Mouse (Mus musculus) megakaryocyte, embryonic 14.5 days (primary cell): Measurements from ENCODE around the gene Fbxl17. TPM values are rescaled to one million over a fixed set of nuclear protein-coding genes. Genes with fewer than 3 reads are reported as not detected.

Experiments used
- H3K27me3 ChIP-seq: replicated peaks from 2 replicates; pipeline ENCODE3; 2012; ENCODE audit warnings: inconsistent platforms
- H3K36me3 ChIP-seq: replicated peaks from 2 replicates; pipeline ENCODE3; 2012; ENCODE audit warnings: low read length, inconsistent platforms, mixed read lengths
- H3K4me1 ChIP-seq: 2 replicates; pipeline ENCODE4 v1.6.1; 2012; ENCODE audit warnings: inconsistent platforms
- H3K4me3 ChIP-seq: replicated peaks from 2 replicates; pipeline ENCODE3; 2012; ENCODE audit warnings: moderate library complexity, mild to moderate bottlenecking, inconsistent platforms
- H3K9me3 ChIP-seq: 2 replicates; pipeline ENCODE4 v1.6.1; 2012; ENCODE audit warnings: inconsistent platforms
- FLI1 ChIP-seq: IDR thresholded peaks from 2 replicates; pipeline ENCODE4 v1.6.1; 2012; ENCODE audit warnings: low read length, inconsistent platforms, mixed read lengths
- GATA1 ChIP-seq: IDR thresholded peaks from 3 replicates; pipeline ENCODE4 v1.6.1; 2012; ENCODE audit warnings: mixed read lengths, low read length, inconsistent platforms, borderline replicate concordance
- polyA plus RNA-seq: library from polyadenylated mRNA; stranded (reverse); fragments of >175 nt; gene quantifications from 2 replicates; pipeline ENCODE4 v1.2.3, GENCODE M21; 2012; ENCODE audit warnings: low replicate concordance; ENCODE audit not compliant: insufficient read depth

Gene Fbxl17
- polyA plus RNA-seq, 1 experiment = 9.0 TPM

DNA sequence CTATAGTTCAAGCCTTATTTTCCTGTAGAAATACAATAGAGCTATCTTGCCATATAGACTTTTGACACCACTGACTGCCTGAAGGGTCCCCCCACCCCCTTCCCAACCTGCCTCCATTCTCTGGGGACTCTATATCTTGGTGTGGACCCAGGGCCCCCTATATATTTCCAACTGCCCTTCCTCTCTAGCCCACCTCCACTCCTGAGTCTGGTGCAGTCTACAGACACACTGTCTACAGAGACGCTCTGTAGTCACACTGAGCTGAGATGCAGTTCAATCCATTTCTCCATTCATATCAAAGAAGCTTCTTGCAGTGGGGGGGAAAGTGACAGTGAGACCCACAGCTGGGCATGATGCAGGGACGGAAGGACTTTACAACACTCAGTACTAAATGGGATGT lies 226.5 kb downstream of the Fbxl17 start:
- Histone ChIP-seq H3K4me3 (no peak overlapping the region), H3K9me3 (peaks cover 9% of the 10 kb centered on the region), H3K4me1 (no peaks in the 10 kb centered on the region), H3K27me3 (no peaks in the 10 kb centered on the region), H3K36me3 (peaks cover 2% of the 10 kb centered on the region)
- TF ChIP-seq GATA1 = no peak
- no peak for TF ChIP-seq FLI1

DNA sequence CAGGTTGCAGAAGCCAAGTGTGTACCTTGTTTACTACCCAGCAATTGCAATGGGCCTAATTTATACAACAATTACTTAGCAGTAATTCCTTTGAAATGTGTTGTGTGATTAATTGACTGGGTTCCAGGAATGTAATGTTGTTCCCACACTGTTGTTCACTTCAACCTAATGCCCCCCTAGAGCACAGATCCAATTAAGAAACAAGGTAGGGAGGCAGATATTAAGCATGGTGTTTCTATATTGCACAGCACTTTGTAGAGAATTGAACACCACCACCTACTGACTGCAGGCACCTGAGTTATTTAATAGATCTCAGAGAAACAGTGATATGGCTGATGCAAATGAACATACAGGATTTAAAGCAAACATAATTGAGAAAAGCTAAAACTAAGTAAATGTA lies 226.9 kb downstream of the Fbxl17 start:
- Histone ChIP-seq H3K9me3 (peaks cover 9% of the 10 kb centered on the region), H3K4me3 (no peak overlapping the region), H3K4me1 (peaks cover under 1% of the 10 kb centered on the region), H3K27me3 (no peaks in the 10 kb centered on the region), H3K36me3 (peaks cover 2% of the 10 kb centered on the region)
- TF ChIP-seq FLI1 = no peak

DNA sequence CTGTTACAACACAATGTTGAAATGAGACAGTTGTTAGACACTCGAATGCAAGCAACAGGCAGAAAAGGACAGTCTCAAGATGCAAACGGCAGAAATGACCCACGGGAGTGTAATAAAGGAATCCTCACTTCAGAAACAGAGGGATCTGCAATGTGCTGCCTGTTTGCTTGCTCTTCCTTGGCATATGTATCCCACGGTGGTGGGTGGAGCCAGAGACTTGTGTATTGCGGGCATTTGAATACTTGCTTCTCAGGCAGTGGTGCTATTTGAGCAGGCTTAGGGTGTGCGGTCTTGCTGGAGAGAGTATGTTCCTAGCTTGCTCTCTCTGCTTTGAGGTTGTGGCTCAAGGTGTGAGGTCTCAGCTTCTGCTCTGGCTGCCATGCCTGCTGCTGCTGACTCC lies 228.8 kb downstream of the Fbxl17 start:
- Histone ChIP-seq H3K4me3 (no peak overlapping the region), H3K9me3 (peaks cover 9% of the 10 kb centered on the region), H3K4me1 (peaks cover 8% of the 10 kb centered on the region), H3K36me3 (peaks cover 2% of the 10 kb centered on the region), H3K27me3 (no peaks in the 10 kb centered on the region)
- no peak for TF ChIP-seq FLI1
- no peak for TF ChIP-seq GATA1

DNA sequence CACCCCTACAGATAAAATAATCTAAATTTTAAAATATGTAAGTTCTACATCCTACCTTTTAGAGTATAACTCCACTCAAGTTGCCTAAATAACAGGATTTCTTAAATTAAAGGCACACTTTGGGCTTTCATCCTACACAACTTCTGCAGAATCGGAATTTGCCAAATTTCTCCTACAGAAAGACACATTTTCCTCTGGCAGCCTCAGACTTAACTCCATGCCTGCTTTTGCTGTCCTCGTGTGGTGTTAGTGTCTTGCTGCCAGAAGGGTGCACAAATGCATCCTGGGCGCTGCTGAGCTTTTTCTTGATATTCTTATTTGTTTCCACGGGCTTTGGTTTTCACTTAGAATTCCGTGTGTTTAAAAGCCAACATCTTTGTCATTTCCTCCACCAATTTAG lies 229.3 kb downstream of the Fbxl17 start:
- Histone ChIP-seq H3K4me3 (no peak overlapping the region), H3K27me3 (no peaks in the 10 kb centered on the region), H3K4me1 (peaks cover 8% of the 10 kb centered on the region), H3K36me3 (peaks cover 4% of the 10 kb centered on the region), H3K9me3 (peaks cover 9% of the 10 kb centered on the region)
- no peak for TF ChIP-seq FLI1
- TF ChIP-seq GATA1 = no peak

DNA sequence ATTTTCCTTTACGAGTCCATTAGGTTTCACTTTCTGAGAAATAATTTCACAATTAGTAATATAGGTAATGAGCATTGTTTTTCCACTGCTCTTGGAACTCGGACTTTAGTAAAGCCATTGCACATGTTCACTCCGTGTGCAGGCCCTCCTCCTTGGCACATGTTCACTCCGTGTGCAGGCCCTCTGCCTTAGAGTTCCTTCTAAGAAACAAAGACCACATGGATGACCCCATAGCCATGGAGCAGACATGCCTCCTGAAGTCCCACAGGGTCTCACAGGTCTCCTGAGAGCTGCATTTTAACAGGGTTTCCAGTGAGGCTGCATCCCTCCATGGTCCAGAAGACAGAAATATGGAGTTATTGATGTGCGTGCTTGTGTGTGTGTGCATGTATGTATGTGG lies 237.1 kb downstream of the Fbxl17 start:
- Histone ChIP-seq H3K4me1 (peaks cover 5% of the 10 kb centered on the region), H3K36me3 (peaks cover 3% of the 10 kb centered on the region), H3K9me3 (no peaks in the 10 kb centered on the region), H3K27me3 (no peaks in the 10 kb centered on the region), H3K4me3 (no peak overlapping the region)
- TF ChIP-seq GATA1 = no peak

DNA sequence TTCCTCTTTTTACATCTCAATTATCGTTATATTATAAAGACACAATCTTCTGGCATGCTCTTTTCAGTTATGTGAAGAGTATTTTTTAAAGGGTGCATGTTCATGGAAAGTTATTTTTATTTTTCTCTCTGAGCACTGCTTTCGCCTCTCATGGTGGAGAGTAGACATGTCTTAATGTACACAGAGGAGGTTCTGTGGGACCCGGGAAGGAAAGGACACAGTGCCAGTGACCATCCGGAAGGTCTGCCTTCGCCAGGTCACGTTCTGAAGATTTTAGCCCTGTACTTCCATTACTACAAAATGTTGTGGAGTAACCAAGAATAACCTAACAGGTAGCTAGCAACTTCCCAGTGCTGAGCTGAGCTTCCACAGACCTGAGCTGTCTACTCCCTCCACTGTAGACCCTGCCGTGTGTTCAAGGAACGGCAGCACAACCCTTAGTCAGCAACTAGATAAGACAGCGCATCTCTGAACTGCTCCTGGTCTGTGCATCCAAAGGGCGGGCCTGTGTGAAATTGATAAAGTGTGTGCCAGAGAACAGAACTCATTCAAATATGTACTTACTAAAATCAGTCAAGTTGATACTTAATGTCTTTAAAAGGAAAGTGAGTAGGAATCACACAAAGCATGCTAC lies 238.2 kb downstream of the Fbxl17 start:
- peaks cover 3% of the 10 kb centered on the region for H3K36me3 ChIP-seq
- H3K9me3 ChIP-seq = no peaks in the 10 kb centered on the region
- no peaks in the 10 kb centered on the region for H3K4me1 ChIP-seq
- H3K27me3 ChIP-seq = no peaks in the 10 kb centered on the region
- TF ChIP-seq FLI1 (no peak), GATA1 (no peak)
- H3K4me3 ChIP-seq = no peak overlapping the region

DNA sequence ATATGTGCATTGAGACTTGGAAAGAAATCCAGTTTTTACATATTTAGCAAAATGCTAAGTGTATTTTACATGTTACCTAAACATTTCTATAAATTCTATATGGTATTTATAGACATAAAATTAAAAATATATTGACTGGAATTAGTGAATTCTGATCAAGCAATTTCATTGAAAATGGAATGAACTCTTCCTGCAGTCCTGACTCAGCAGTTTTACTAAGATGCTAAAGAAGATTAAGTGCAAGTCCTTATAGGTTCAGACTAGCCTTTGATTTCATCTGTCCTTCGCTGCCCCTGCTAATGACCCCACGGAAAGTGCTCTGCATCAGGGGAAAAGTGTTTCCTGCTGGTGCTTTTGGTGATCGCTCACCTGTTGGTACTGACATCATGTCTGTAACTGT lies 240.7 kb downstream of the Fbxl17 start:
- H3K9me3 ChIP-seq = no peaks in the 10 kb centered on the region
- H3K4me1 ChIP-seq = no peaks in the 10 kb centered on the region
- TF ChIP-seq FLI1 = no peak
- TF ChIP-seq GATA1 = no peak
- no peaks in the 10 kb centered on the region for H3K27me3 ChIP-seq
- peaks cover 2% of the 10 kb centered on the region for H3K36me3 ChIP-seq
- H3K4me3 ChIP-seq = no peak overlapping the region

DNA sequence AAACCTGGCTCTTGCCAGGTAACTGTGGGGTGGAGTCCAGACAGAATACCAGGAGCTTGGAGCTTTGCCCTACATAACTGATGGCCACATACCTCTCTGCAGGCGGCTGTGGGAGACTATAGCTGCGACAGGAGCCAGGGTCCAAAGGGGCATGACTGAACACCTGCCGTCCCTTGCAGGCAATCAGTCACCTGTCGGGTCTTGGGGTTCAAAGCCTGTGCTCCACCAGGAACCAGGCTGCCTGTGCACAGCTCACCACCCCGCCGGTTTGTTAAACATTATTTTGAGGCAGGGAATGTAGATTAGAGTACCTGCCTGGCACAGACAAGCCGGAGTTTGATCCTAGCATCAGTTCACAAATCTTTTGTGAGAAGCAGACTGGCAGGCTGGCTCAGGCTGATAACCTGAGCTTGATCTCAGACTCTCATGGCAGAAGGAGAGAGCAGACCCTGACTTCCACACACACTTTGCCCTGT lies 253.6 kb downstream of the Fbxl17 start:
- TF ChIP-seq GATA1 (no peak), FLI1 (no peak)
- Histone ChIP-seq H3K4me3 (no peak overlapping the region), H3K9me3 (peaks cover 28% of the 10 kb centered on the region), H3K27me3 (no peaks in the 10 kb centered on the region), H3K36me3 (peaks cover 20% of the 10 kb centered on the region), H3K4me1 (no peaks in the 10 kb centered on the region; the same call in 1 of the 2 replicates)

DNA sequence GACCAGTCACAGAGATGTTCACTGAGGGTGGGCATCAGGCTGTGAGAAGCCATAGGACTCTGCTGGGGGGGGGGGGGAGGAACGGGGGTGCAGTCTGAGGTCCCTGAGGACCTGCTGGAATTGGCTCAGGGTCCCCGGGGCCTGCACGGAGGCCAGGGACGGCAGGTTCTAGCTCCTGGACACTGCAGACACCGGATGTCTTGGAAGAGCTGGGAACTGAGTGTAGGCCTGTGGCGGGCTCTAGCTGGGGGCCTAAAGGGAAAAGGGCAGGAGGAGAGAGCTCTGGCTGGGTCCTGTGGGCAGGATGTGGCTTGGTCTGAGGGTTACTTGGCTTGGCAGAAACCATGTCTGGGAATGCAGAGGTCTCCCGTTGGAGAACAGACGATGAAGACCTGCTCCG lies 254.3 kb downstream of the Fbxl17 start:
- Histone ChIP-seq H3K27me3 (no peaks in the 10 kb centered on the region), H3K36me3 (peaks cover 20% of the 10 kb centered on the region), H3K9me3 (peaks cover 28% of the 10 kb centered on the region), H3K4me1 (no peaks in the 10 kb centered on the region; the same call in 1 of the 2 replicates), H3K4me3 (no peak overlapping the region)
- TF ChIP-seq GATA1 (no peak), FLI1 (no peak)

DNA sequence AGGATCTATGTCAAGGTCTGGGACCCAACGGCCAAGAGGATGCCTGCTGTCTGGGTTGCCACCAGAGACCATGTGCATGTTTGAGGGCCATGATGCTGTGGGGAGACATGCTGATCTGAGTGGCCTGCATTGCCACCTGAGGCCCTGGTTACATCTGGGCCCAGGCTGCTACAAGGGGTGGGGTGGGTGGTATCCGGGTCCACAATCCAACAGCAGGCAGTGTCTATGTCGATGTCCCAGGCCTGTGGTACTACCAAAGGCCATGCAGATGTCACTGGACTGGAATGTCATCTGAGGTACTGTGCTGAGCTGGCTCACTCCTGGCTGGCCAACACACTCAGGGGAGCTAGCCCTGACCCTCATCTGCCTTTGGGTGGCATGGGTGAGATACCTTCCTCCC lies 257.1 kb downstream of the Fbxl17 start:
- Histone ChIP-seq H3K27me3 (no peaks in the 10 kb centered on the region), H3K4me1 (no peaks in the 10 kb centered on the region; the same call in 1 of the 2 replicates), H3K4me3 (peak overlapping the region; percentile 50), H3K9me3 (peaks cover 28% of the 10 kb centered on the region), H3K36me3 (peaks cover 20% of the 10 kb centered on the region)
- TF ChIP-seq FLI1 = no peak
- no peak for TF ChIP-seq GATA1

DNA sequence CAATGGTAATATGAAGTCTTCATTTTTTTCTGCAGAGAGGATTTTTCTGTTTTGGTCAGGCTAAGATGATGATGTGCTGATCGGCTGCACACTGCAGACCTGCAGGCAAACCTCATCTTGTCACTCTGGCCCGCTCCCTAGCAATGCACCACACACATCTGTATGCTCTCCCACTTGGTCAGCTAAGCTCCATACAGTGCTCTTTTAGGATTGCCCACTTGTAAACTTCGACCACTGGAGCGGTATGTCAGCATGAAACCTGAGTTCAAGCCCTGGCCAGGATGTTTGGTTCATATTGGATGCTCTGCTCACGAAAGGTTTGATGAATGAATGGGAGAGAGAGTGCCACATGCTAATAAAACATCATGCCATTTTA lies 259.1 kb downstream of the Fbxl17 start:
- Histone ChIP-seq H3K4me1 (no peaks in the 10 kb centered on the region; the same call in 1 of the 2 replicates), H3K9me3 (peaks cover 21% of the 10 kb centered on the region), H3K36me3 (peaks cover 12% of the 10 kb centered on the region), H3K27me3 (no peaks in the 10 kb centered on the region), H3K4me3 (no peak overlapping the region)
- TF ChIP-seq FLI1 = no peak
- TF ChIP-seq GATA1 = no peak
